Mouse (Mus musculus): ENCODE measurements around the gene Artn. TPM values are rescaled to one million over a fixed set of nuclear protein-coding genes. Genes with fewer than 3 reads are reported as not detected.

Artn gene
- polyA plus RNA-seq, 1 experiment from 2014 or later, result 1.7 TPM

- no peak overlapping the region for H3K4me3 ChIP-seq
- no peak overlapping the region for H3K9ac ChIP-seq
- no peaks in the 10 kb centered on the region for H3K36me3 ChIP-seq
- no peak overlapping the region for H3K27ac ChIP-seq
- WGBS, result 96% methylated on average over 4 of the region's 4 CpGs
- H3K4me1 ChIP-seq, result peaks cover 22% of the 10 kb centered on the region
- no peak overlapping the region for H3K4me2 ChIP-seq (replicated peaks)
- H3K9me3 ChIP-seq (replicated peaks), result no peaks in the 10 kb centered on the region
- no peak for ATAC-seq (ENCODE audit: low FRiP score)
- H3K27me3 ChIP-seq, result peaks cover 5% of the 10 kb centered on the region; the same call in 1 of the 2 replicates
Observed at GRCm38 (mm10) chr4:117917847-117918246, 11.7 kb downstream of the Artn start.

- no peak overlapping the region for H3K4me3 ChIP-seq
- no peak overlapping the region for H3K9ac ChIP-seq
- H3K27me3 ChIP-seq, result peaks cover 2% of the 10 kb centered on the region; the same call in 1 of the 2 replicates
- H3K4me1 ChIP-seq, result peaks cover 25% of the 10 kb centered on the region
- no peaks in the 10 kb centered on the region for H3K9me3 ChIP-seq (replicated peaks)
- H3K27ac ChIP-seq, result no peak overlapping the region
- H3K36me3 ChIP-seq, result no peaks in the 10 kb centered on the region
- no peak overlapping the region for H3K4me2 ChIP-seq (replicated peaks)
- ATAC-seq (ENCODE audit: low FRiP score), result no peak
- WGBS, result 92% methylated on average over 4 of the region's 4 CpGs
Observed at GRCm38 (mm10) chr4:117917402-117917801, 12.2 kb downstream of the Artn start.

- WGBS, result 86% methylated on average over 5 of the region's 5 CpGs
- ATAC-seq (ENCODE audit: low FRiP score), result no peak
- peaks cover 34% of the 10 kb centered on the region for H3K4me1 ChIP-seq
- no peaks in the 10 kb centered on the region for H3K27me3 ChIP-seq
- peaks cover 8% of the 10 kb centered on the region for H3K36me3 ChIP-seq
- H3K27ac ChIP-seq, result no peak overlapping the region
- no peaks in the 10 kb centered on the region for H3K9me3 ChIP-seq (replicated peaks)
- H3K9ac ChIP-seq, result no peak overlapping the region
- no peak overlapping the region for H3K4me2 ChIP-seq (replicated peaks)
- no peak overlapping the region for H3K4me3 ChIP-seq
Observed at GRCm38 (mm10) chr4:117916386-117916785, 13.2 kb downstream of the Artn start.

GRCm38 (mm10) chr4:117915489-117916105, 14.0 kb downstream of the Artn start:
- no peaks in the 10 kb centered on the region for H3K27me3 ChIP-seq
- peak overlapping the region; percentile 73 for H3K27ac ChIP-seq

GRCm38 (mm10) chr4:117914591-117915442, 14.7 kb downstream of the Artn start, which contains the start of gene Ipo13:
TSS of gene Ipo13 (minus strand) at chr4:117914999.
- no peaks in the 10 kb centered on the region for H3K9me3 ChIP-seq (replicated peaks)
- peaks cover 48% of the 10 kb centered on the region for H3K4me1 ChIP-seq
- peak within 1 kb of the TSS; percentile 80 for H3K4me3 ChIP-seq
- peak within 1 kb of the TSS; percentile 89 for H3K9ac ChIP-seq
- peak within 1 kb of the TSS; percentile 73 for H3K27ac ChIP-seq
- no peaks in the 10 kb centered on the region for H3K27me3 ChIP-seq
- peaks cover 17% of the 10 kb centered on the region for H3K36me3 ChIP-seq
- H3K4me2 ChIP-seq (replicated peaks), result peak within 1 kb of the TSS; percentile 98
- ATAC-seq (ENCODE audit: low FRiP score), result peak; percentile 95
- under 1% methylated on average over 61 of the region's 61 CpGs for WGBS

More at GRCm38 (mm10) chr4:117915489-117916105, 14.0 kb downstream of the Artn start:
- Histone ChIP-seq H3K36me3 (peaks cover 13% of the 10 kb centered on the region), H3K9ac (peak overlapping the region; percentile 89), H3K4me2 (replicated peaks) (peak overlapping the region; percentile 98), H3K9me3 (replicated peaks) (no peaks in the 10 kb centered on the region), H3K4me1 (peaks cover 40% of the 10 kb centered on the region), H3K4me3 (peak overlapping the region; percentile 80)
- ATAC-seq (ENCODE audit: low FRiP score), result peak; percentile 1; the same call in 1 of the 2 replicates
- WGBS, result 12% methylated on average over 19 of the region's 19 CpGs

GRCm38 (mm10) chr4:117914031-117914430, 15.5 kb downstream of the Artn start:
- Histone ChIP-seq H3K4me3 (peak overlapping the region; percentile 80), H3K4me1 (peaks cover 55% of the 10 kb centered on the region), H3K9ac (peak overlapping the region; percentile 89), H3K27ac (no peak overlapping the region), H3K36me3 (peaks cover 20% of the 10 kb centered on the region), H3K4me2 (replicated peaks) (peak overlapping the region; percentile 98), H3K9me3 (replicated peaks) (no peaks in the 10 kb centered on the region), H3K27me3 (no peaks in the 10 kb centered on the region)
- WGBS, result 21% methylated on average over 8 of the region's 8 CpGs
- peak; percentile 6 for ATAC-seq (ENCODE audit: low FRiP score)

GRCm38 (mm10) chr4:117913421-117913820, 16.1 kb downstream of the Artn start:
- Histone ChIP-seq H3K4me3 (peak overlapping the region; percentile 80), H3K36me3 (peaks cover 20% of the 10 kb centered on the region), H3K4me2 (replicated peaks) (peak overlapping the region; percentile 98), H3K9me3 (replicated peaks) (no peaks in the 10 kb centered on the region), H3K27me3 (no peaks in the 10 kb centered on the region), H3K4me1 (peaks cover 62% of the 10 kb centered on the region), H3K27ac (no peak overlapping the region), H3K9ac (peak overlapping the region; percentile 89)
- WGBS, result 50% methylated on average over 3 of the region's 3 CpGs
- no peak for ATAC-seq (ENCODE audit: low FRiP score)

- Histone ChIP-seq H3K9ac (peak overlapping the region; percentile 89), H3K4me1 (peaks cover 67% of the 10 kb centered on the region), H3K4me3 (peak overlapping the region; percentile 80), H3K36me3 (peaks cover 20% of the 10 kb centered on the region), H3K4me2 (replicated peaks) (peak overlapping the region; percentile 98), H3K27ac (peak overlapping the region; percentile 40; the same call in 1 of the 2 replicates), H3K9me3 (replicated peaks) (no peaks in the 10 kb centered on the region), H3K27me3 (no peaks in the 10 kb centered on the region)
- ATAC-seq (ENCODE audit: low FRiP score), result no peak
- WGBS, result 60% methylated on average over 7 of the region's 7 CpGs
Observed at GRCm38 (mm10) chr4:117912685-117913273, 16.8 kb downstream of the Artn start.

- Histone ChIP-seq H3K9ac (no peak overlapping the region), H3K9me3 (replicated peaks) (no peaks in the 10 kb centered on the region), H3K36me3 (peaks cover 20% of the 10 kb centered on the region), H3K27me3 (no peaks in the 10 kb centered on the region), H3K4me2 (replicated peaks) (peak overlapping the region; percentile 98; the same call in 1 of the 2 replicates), H3K27ac (no peak overlapping the region), H3K4me1 (peaks cover 71% of the 10 kb centered on the region), H3K4me3 (no peak overlapping the region)
- 94% methylated on average over 13 of the region's 13 CpGs for WGBS
- no peak for ATAC-seq (ENCODE audit: low FRiP score)
Observed at GRCm38 (mm10) chr4:117912131-117912561, 17.4 kb downstream of the Artn start.

GRCm38 (mm10) chr4:117908834-117909453, 20.6 kb downstream of the Artn start:
- Histone ChIP-seq H3K27ac (peak overlapping the region; percentile 85), H3K4me2 (replicated peaks) (peak overlapping the region; percentile 47), H3K9ac (peak overlapping the region; percentile 23), H3K4me1 (peaks cover 60% of the 10 kb centered on the region), H3K27me3 (no peaks in the 10 kb centered on the region), H3K4me3 (peak overlapping the region; percentile 5; the same call in 1 of the 2 replicates), H3K9me3 (replicated peaks) (no peaks in the 10 kb centered on the region), H3K36me3 (peaks cover 47% of the 10 kb centered on the region)
- peak; percentile 82 for ATAC-seq (ENCODE audit: low FRiP score)
- 57% methylated on average over 8 of the region's 8 CpGs for WGBS

GRCm38 (mm10) chr4:117906196-117906595, 23.4 kb downstream of the Artn start:
- peaks cover 65% of the 10 kb centered on the region for H3K36me3 ChIP-seq
- WGBS, result 91% methylated on average over 3 of the region's 3 CpGs

More at GRCm38 (mm10) chr4:117906196-117906595, 23.4 kb downstream of the Artn start:
- Histone ChIP-seq H3K4me1 (peaks cover 37% of the 10 kb centered on the region), H3K9me3 (replicated peaks) (no peaks in the 10 kb centered on the region), H3K27me3 (no peaks in the 10 kb centered on the region), H3K4me3 (no peak overlapping the region), H3K4me2 (replicated peaks) (no peak overlapping the region), H3K9ac (no peak overlapping the region), H3K27ac (no peak overlapping the region)
- ATAC-seq (ENCODE audit: low FRiP score), result no peak
